Mouse (Mus musculus) bone marrow macrophage, adult 2 months (primary cell): ENCODE measurements around the gene Pou3f1.

ENCODE experiments used
- CTCF ChIP-seq: IDR thresholded peaks from 2 replicates; pipeline ENCODE4 v1.5.1; 2012; ENCODE audit warnings: low read depth, mild to moderate bottlenecking, low read length, moderate library complexity
- POLR2A ChIP-seq: IDR thresholded peaks from 2 replicates; pipeline ENCODE4 v1.6.1; 2012; ENCODE audit warnings: mild to moderate bottlenecking, low read depth, low read length, borderline replicate concordance

GRCm38 (mm10) chr4:124660603-124661002 lies 4.0 kb downstream of the Pou3f1 start:
- TF ChIP-seq CTCF (no peak), POLR2A (no peak)
